Mouse (Mus musculus) CD8-positive naive resting alpha-beta T cell, adult 57 days (primary cell): Measurements from ENCODE around the gene Brk1. TPM values are rescaled to one million over a fixed set of nuclear protein-coding genes. Genes with fewer than 3 reads are reported as not detected.

Experiments used
- total RNA-seq: library from RNA; stranded (reverse); gene quantifications from one replicate; pipeline ENCODE4 v1.2.4, GENCODE M21; 2023

Gene Brk1
- total RNA-seq = 87.6 TPM

DNA sequence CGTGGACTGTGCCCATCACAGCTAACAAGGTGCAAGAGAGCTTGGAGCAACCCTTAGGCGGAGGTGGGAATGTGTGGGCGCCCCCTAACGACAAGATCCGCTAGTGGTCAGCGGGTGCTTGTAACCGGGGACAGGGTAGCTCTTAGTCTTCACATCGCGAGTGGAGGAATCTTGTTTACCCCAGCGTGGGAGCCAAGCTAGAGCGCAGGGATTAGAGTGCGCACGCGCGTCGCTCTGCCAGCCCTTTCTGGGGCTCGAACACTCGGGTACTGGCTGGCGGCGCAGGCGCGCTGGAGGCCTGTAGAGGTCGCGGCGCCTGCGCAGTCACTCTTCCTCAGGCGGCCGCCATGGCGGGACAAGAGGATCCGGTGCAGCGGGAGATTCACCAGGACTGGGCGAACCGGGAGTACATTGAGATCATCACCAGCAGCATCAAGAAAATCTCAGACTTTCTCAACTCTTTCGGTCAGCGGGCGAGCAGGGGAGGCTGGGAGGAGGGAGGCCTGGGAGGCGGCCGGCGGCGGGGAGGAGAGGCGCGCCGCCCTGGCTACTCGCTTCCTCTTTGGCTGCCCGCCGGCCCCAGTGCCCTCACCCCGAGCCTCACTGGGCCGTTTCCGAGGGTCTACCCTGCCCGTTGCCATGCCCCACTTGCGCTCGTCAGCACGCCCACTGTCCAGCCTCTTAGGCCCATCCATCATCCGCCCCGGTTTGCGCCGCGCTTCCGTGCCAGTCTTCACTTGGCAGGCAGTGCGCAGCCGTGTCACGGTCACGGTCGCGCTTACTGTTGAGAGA is at the start of gene Brk1:
Gene Brk1 (plus strand): TSS at position 341 of the 792 bp plus-strand sequence.

DNA sequence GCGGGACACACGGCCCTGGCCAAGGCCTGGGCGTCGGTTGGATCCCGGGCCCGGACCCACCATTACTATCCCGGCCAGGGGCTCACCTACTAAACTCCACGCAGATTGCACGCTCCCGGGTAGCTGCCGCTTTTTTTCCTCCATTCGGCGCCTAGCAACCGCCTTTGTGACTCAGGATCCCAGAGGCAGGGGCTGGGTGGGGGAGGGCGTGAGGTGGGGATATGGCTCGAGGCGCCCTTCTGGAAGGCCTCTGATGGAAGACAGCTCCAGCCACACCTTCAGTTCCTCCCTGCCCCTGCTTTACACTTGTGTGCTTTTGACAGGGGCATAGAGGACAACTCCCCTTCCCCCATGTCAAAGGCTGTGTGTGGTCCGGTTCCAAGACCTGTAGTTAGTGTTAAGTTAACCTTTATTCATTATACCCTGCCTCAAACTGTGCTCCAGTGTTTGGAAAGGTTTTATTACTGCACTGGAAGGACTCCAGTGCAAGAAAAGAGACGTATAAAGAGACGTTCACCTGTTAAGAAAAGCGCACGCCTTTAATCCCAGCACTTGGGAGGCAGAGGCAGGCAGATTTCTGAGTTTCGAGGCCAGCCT is 3.9 kb upstream of the Brk1 start, which contains the start of gene Fancd2os:
Gene Fancd2os (minus strand): TSS at position 173 of the 597 bp plus-strand sequence.

DNA sequence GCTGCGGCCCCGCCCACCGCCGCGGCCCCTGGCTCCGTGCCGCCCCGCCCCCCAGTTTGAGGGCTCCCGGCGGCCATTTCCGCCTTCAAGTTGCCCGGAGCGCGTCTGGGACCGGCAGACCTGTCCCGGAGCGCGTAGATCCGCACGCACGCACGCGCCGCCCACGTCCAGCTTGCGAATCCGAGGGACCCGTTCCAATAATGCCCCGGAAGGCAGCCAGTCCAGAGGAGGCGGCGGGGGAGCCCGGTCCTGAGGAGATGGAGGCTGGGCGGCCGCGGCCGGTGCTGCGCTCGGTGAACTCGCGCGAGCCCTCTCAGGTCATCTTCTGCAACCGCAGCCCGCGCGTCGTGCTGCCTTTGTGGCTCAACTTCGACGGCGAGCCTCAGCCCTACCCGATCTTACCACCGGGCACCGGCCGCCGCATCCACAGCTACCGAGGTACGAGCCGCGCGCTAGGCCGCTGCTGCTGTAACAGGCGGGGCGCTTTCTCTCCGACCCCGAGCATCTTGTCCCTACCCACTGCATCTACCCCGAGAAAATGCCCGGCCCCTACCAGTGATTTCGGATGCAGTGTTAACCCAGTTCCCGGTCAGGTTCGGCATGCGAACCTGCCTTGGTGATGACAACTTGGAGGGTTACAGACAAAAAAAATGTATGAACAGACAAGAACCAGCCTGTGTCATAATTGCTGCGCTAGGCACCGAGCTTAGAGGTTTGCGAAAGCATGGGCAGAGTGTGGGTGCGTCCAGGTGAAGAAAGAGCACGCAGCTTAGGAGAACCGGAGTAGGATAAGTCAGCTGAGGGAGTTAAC is 19.6 kb downstream of the Brk1 start, which contains the start of gene Vhl:
Gene Vhl (plus strand): TSS at position 19 of the 811 bp plus-strand sequence.

DNA sequence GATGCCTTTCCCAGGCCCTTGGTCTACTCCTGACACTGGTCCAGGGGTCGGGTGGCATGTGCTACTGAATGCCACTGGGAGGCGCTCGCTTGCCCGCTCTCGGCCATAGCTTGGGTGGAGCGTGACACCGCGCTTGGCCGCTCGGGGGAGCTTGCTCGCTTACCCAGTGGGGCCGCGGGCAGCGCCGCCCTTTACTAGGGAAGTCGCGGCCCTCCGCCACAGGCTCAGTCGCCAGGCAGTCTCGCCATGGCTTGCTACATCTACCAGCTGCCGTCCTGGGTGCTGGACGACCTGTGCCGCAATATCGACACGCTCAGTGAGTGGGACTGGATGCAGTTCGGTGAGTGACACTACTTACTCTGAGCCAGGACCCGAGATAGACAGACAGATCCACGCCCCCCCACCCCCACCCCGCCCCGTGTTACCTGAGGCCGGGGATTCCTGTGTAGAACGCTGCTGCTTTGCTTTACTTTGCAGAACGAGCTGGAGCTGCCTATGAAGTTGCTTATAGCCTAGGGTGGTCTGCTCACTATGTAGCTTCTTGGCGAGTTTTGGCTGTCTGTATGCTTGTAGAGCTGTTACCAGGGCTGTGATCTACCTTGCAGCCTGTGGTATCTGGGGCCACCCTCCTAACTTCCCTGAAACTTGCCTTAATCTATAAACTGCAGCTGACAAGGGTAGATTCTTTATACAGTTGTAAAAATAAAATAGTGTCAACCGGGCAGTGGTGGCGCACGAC is 33.9 kb downstream of the Brk1 start, which contains the start of gene Irak2:
Gene Irak2 (plus strand): TSS at position 166 of the 739 bp plus-strand sequence.

Other genes with a start within 250 kb of the Brk1 start
- gene Tada3, start 226.9 kb upstream of the Brk1 start, total RNA-seq = 24.6 TPM
- gene Arpc4, start 226.7 kb upstream of the Brk1 start, total RNA-seq = 244 TPM
- gene Ttll3, start 215.5 kb upstream of the Brk1 start, total RNA-seq = 44.0 TPM
- 12.3 TPM for gene Rpusd3, start 185.4 kb upstream of the Brk1 start, total RNA-seq
- not detected for gene Cidec, start 169.0 kb upstream of the Brk1 start, total RNA-seq
- gene Jagn1, start 162.2 kb upstream of the Brk1 start, total RNA-seq = 20.1 TPM
- gene Il17re, start 146.3 kb upstream of the Brk1 start, total RNA-seq = not detected
- gene Il17rc, start 133.3 kb upstream of the Brk1 start, total RNA-seq = not detected
- gene Creld1, start 121.5 kb upstream of the Brk1 start, total RNA-seq = 9.8 TPM
- 0.86 TPM for gene Prrt3, start 102.8 kb upstream of the Brk1 start, total RNA-seq
- gene Emc3, start 73.1 kb upstream of the Brk1 start, total RNA-seq = 64.3 TPM
- gene Fancd2, start 73.1 kb upstream of the Brk1 start, total RNA-seq = 0.83 TPM
- not detected for gene Fancd2os, start 4.1 kb upstream of the Brk1 start, total RNA-seq
- 15.5 TPM for gene Vhl, start 19.2 kb downstream of the Brk1 start, total RNA-seq
- gene Irak2, start 33.7 kb downstream of the Brk1 start, total RNA-seq = 54.3 TPM
- gene Tatdn2, start 92.3 kb downstream of the Brk1 start, total RNA-seq = 238 TPM
- gene Ghrl, start 115.1 kb downstream of the Brk1 start, total RNA-seq = 6.9 TPM
- gene Sec13, start 136.0 kb downstream of the Brk1 start, total RNA-seq = 91.1 TPM